In the genomic region with DNA sequence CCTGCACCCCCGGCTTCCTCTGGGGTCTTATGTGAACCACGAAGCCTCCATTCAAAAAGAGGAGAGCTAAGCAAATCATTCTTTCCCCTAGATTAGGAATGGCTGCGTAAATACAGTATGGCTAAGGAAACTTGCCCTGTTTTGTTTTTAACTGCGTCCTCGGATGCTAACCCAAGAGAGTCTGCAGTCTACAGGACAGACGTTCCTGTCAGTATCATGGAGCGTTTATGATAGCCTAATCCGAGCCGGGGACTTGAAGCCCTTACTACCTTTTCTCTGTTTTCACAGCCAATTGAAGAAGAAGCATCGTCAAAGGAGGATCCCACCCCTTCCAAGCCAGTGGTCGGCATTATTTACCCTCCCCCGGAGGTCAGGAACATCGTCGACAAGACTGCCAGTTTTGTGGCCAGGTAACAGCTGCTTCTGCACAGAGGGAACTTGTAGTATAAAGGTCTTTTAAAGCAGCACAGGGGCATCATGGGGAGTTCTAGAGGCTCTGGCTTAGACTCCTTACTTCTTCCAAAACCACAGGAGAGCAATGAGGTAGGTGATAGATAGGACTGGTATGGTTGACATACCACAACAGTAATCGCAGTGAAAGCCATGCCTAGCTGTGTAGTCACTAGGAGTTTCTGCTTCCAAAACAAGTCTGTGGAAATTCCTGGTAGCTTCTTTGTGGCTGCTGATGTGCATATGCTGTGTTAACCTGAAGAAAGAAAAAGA, we compare ENCODE assay signal across 8 mouse cellular contexts. TPM values are rescaled to one million over a fixed set of nuclear protein-coding genes. Genes with fewer than 3 reads are reported as not detected.
A peak's percentile ranks its signal among the peaks of the same experiment; 100 is the strongest.
DNase-seq lines count a peak whose midpoint lies in the region; ATAC-seq and TF ChIP-seq lines count a peak whose summit lies in the region.

No protein-coding gene starts in this region.

- no peak for ATAC-seq in hindbrain, embryonic 15.5 days (ENCODE audit: low FRiP score, low read depth)
- 0 out of 2 replicates have a peak, but pooled peaks have one; percentile 6 for ATAC-seq in midbrain, embryonic 16.5 days

- whole genome bisulfite sequencing in hindbrain, embryonic 15.5 days, result 7% methylated on average over 15 of the region's 15 CpGs
- WGBS in midbrain, embryonic 16.5 days, result 9% methylated on average over 15 of the region's 15 CpGs

- H3K27ac ChIP-seq in layer of hippocampus, adult 2 months, result peak overlapping the region; percentile 99
- H3K27ac ChIP-seq in brown adipose tissue, adult 24 weeks (replicated peaks; ENCODE audit: low read depth, low read length), result peak overlapping the region; percentile 85; the same call in 1 of the 2 replicates
- peak overlapping the region; percentile 91 for H3K27ac ChIP-seq in hindbrain, embryonic 15.5 days (replicated peaks)
- H3K27ac ChIP-seq in midbrain, embryonic 16.5 days (ENCODE audit: low read length), result peak overlapping the region; percentile 92

- H3K4me2 ChIP-seq in hindbrain, embryonic 15.5 days, result peak overlapping the region; percentile 91
- H3K4me2 ChIP-seq in midbrain, embryonic 16.5 days (ENCODE audit: low read length), result peak overlapping the region; percentile 78

- H3K9me3 ChIP-seq in hindbrain, embryonic 15.5 days, result no peaks in the 10 kb centered on the region
- no peaks in the 10 kb centered on the region for H3K9me3 ChIP-seq in midbrain, embryonic 16.5 days (replicated peaks; ENCODE audit: control insufficient read depth, low read length, poor library complexity, severe bottlenecking)

- no peaks in the 10 kb centered on the region for H3K27me3 ChIP-seq in hindbrain, embryonic 15.5 days
- H3K27me3 ChIP-seq in midbrain, embryonic 16.5 days (ENCODE audit: control insufficient read depth, insufficient read depth, low read depth, low read length), result no peaks in the 10 kb centered on the region

- no peak for TF ChIP-seq CTCF in layer of hippocampus, adult 2 months (conservative IDR thresholded peaks at IDR 0.05)

- H3K4me1 ChIP-seq in brown adipose tissue, adult 24 weeks (ENCODE audit: control insufficient read depth, insufficient read depth, insufficient read length, low read length), result peaks cover 3% of the 10 kb centered on the region; the same call in 1 of the 2 replicates
- peaks cover 60% of the 10 kb centered on the region for H3K4me1 ChIP-seq in hindbrain, embryonic 15.5 days (replicated peaks)
- peaks cover 32% of the 10 kb centered on the region for H3K4me1 ChIP-seq in midbrain, embryonic 16.5 days (ENCODE audit: control insufficient read depth, insufficient read depth, low read length)

- H3K36me3 ChIP-seq in hindbrain, embryonic 15.5 days, result peaks cover 36% of the 10 kb centered on the region
- peaks cover 4% of the 10 kb centered on the region for H3K36me3 ChIP-seq in midbrain, embryonic 16.5 days (ENCODE audit: control insufficient read depth, insufficient read depth, low read length)

- no peak for DNase-seq in layer of hippocampus, adult 2 months (ENCODE audit: low spot score in 2 of 2)
- no peak for DNase-seq in layer of hippocampus, adult 11-12 months (ENCODE audit: low spot score)
- DNase-seq in embryo, embryonic 9.5 days (ENCODE audit: extremely low spot score), result no peak
- no peak for DNase-seq in MN1 (ENCODE audit: low spot score)
- DNase-seq in gastrocnemius, postnatal 25 days, result no peak

- H3K4me3 ChIP-seq in layer of hippocampus, adult 2 months, result peak overlapping the region; percentile 71
- H3K4me3 ChIP-seq in brown adipose tissue, adult 24 weeks (ENCODE audit: insufficient read depth, low read depth, low read length), result peak overlapping the region; percentile 95
- H3K4me3 ChIP-seq in hindbrain, embryonic 15.5 days, result peak overlapping the region; percentile 67
- peak overlapping the region; percentile 69 for H3K4me3 ChIP-seq in midbrain, embryonic 16.5 days (ENCODE audit: low read depth, low read length)

- peak overlapping the region; percentile 67 for H3K9ac ChIP-seq in hindbrain, embryonic 15.5 days
- H3K9ac ChIP-seq in midbrain, embryonic 16.5 days (ENCODE audit: low read depth, low read length), result peak overlapping the region; percentile 83

RNA-seq across cellular contexts. Expression of a gene that starts 0.8 kb away (rescaled TPM):
- total RNA-seq in layer of hippocampus, adult 2 months (2021), result 10 to 100 TPM; 72.3 to 74.1 TPM
- polyA plus RNA-seq in brown adipose tissue, adult 24 weeks (2012; ENCODE audit: insufficient read depth, insufficient read length, missing spikeins), result 7.3 and 13.4 TPM in 2 replicates
- polyA plus RNA-seq in hindbrain, embryonic 15.5 days (2015; fragmentation: Nextera tagmentation; extraction: Ambion mirVana), result 46.5 and 52.9 TPM in 2 replicates
- polyA plus RNA-seq in midbrain, embryonic 16.5 days (2015; fragmentation: Nextera tagmentation; extraction: Ambion mirVana), result 53.8 and 54.0 TPM in 2 replicates
- 10 to 100 TPM; 14.8 to 19.8 TPM for total RNA-seq in gastrocnemius, postnatal 25 days (2021)

RNA-seq across cellular contexts. Expression of a gene that starts 0.8 kb away (rescaled TPM):
- 10 to 100 TPM; 12.2 to 12.8 TPM for total RNA-seq in layer of hippocampus, adult 2 months (2021)
- polyA plus RNA-seq in brown adipose tissue, adult 24 weeks (2012; ENCODE audit: insufficient read depth, insufficient read length, missing spikeins), result 1.7 and 2.1 TPM in 2 replicates
- polyA plus RNA-seq in hindbrain, embryonic 15.5 days (2015; fragmentation: Nextera tagmentation; extraction: Ambion mirVana), result 8.3 and 10.0 TPM in 2 replicates
- 9.1 and 10.9 TPM in 2 replicates for polyA plus RNA-seq in midbrain, embryonic 16.5 days (2015; fragmentation: Nextera tagmentation; extraction: Ambion mirVana)
- total RNA-seq in gastrocnemius, postnatal 25 days (2021), result 1 to 10 TPM; 3.1 to 3.2 TPM

RNA-seq across cellular contexts. Expression of a gene that starts 25.7 kb away (rescaled TPM):
- 10 to 100 TPM; 27.3 to 29.4 TPM for total RNA-seq in layer of hippocampus, adult 2 months (2021)
- 2.4 and 2.9 TPM in 2 replicates for polyA plus RNA-seq in brown adipose tissue, adult 24 weeks (2012; ENCODE audit: insufficient read depth, insufficient read length, missing spikeins)
- 36.3 and 38.1 TPM in 2 replicates for polyA plus RNA-seq in hindbrain, embryonic 15.5 days (2015; fragmentation: Nextera tagmentation; extraction: Ambion mirVana)
- polyA plus RNA-seq in midbrain, embryonic 16.5 days (2015; fragmentation: Nextera tagmentation; extraction: Ambion mirVana), result 33.6 and 34.8 TPM in 2 replicates
- total RNA-seq in gastrocnemius, postnatal 25 days (2021), result 1 to 10 TPM; 3.8 to 4.3 TPM

RNA-seq across cellular contexts. Expression of a gene that starts 25.9 kb away (rescaled TPM):
- 10 to 100 TPM; 33.8 to 35.6 TPM for total RNA-seq in layer of hippocampus, adult 2 months (2021)
- polyA plus RNA-seq in brown adipose tissue, adult 24 weeks (2012; ENCODE audit: insufficient read depth, insufficient read length, missing spikeins), result 5.9 and 8.4 TPM in 2 replicates
- polyA plus RNA-seq in hindbrain, embryonic 15.5 days (2015; fragmentation: Nextera tagmentation; extraction: Ambion mirVana), result 46.4 and 48.7 TPM in 2 replicates
- 52.0 and 53.6 TPM in 2 replicates for polyA plus RNA-seq in midbrain, embryonic 16.5 days (2015; fragmentation: Nextera tagmentation; extraction: Ambion mirVana)
- total RNA-seq in gastrocnemius, postnatal 25 days (2021), result 1 to 10 TPM; 4.9 to 5.0 TPM

RNA-seq across cellular contexts. Expression of a gene that starts 37.7 kb away (rescaled TPM):
- total RNA-seq in layer of hippocampus, adult 2 months (2021), result 10 to 100 TPM; 62.8 to 67.6 TPM
- 0.63 TPM in 1 of 2 replicates, not detected in the other for polyA plus RNA-seq in brown adipose tissue, adult 24 weeks (2012; ENCODE audit: insufficient read depth, insufficient read length, missing spikeins)
- 6.1 and 6.4 TPM in 2 replicates for polyA plus RNA-seq in hindbrain, embryonic 15.5 days (2015; fragmentation: Nextera tagmentation; extraction: Ambion mirVana)
- polyA plus RNA-seq in midbrain, embryonic 16.5 days (2015; fragmentation: Nextera tagmentation; extraction: Ambion mirVana), result 4.2 and 4.8 TPM in 2 replicates
- total RNA-seq in gastrocnemius, postnatal 25 days (2021), result under 1 TPM; 0.49 to 0.83 TPM
